Mouse (Mus musculus) adrenal gland (tissue): ENCODE measurements around the gene Zfp428.
"Not testable (repeated sequence)": the region's sequence is repeated elsewhere in the genome, so short reads cannot be mapped to it uniquely, and the experiment has no call there.

Source experiments
- intact Hi-C: fragments of 180-260 bp; cut with DNase I; formaldehyde crosslinking; loops from one replicate; pipeline ENCODE4 v1.15.1; 2025

Zfp428 gene

DNA sequence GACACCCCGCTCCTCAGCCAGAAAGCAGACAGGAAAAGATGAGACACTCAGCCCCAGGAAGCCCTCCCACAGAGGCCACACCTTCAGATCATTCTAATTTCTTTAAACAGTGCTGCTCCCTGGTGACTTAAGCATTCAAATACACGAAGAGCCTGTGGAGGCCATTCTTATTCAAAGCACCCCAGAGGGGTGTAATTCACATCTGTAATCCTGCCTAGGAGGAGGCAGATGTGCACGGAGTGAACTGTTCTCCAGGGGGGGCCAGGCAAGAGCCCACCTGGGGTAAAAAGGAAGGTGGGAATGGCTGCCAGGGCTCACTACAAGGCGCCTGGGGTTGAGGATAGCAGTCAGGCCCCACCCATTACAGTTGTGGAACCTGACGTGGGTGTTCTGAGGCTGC is 10.3 kb downstream of the Zfp428 start:
- intact Hi-C loops: no loop called here

DNA sequence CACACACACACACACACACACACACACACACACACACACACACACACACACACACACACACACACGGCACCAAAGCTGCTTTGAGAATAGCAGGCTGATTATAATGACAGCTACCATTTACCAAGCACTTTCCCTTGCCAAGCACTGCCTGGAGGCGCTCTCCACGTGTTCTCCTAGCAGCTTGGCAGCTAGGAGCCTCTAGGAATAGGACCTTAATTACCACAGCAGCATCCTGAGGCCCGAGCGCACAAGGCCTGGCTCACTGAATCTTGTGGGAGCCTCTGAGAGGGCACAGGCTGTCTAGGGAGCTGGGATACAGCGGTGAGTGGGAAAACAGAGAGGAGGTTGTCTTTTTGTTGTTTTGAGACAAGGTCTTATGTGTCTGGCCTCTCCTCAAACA is 10.8 kb downstream of the Zfp428 start:
- intact Hi-C loops: no loop called here

DNA sequence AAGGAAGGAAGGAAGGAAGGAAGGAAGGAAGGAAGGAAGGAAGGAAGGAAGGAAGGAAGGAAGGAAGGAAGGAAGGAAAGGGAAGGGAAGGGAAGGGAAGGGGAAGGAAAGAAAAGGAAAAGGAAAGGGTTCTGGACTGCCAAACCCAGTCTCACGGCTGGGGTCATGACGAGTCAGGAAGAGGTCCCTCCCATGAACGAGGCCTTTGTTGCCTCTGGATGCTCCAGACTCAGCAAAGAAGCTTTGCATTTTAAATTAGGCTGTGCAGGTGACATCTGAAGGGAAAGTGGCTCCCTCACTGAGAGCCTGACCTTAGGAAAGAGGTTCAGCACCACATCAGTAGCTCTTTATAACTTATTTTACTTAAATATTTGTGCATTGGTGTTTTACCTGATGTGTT is 12.3 kb downstream of the Zfp428 start:
- intact Hi-C loops: no loop called here

DNA sequence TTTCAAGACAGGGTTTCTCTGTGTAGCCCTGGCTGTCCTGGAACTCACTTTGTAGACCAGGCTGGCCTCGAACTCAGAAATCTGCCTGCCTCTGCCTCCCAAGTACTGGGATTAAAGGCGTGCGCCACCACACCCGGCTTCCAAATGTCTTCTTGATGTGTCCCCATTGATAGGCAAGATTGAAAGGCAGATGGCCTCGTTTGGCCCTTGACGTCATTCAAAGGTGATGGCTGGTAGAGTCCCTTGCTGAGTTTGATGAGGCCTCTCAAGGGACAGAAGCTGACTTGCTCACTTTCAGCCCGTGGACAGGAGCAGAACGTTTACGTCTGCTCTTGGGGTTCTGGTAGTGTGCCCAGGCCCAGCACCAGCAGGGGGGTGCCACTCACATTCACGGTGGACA is 13.2 kb downstream of the Zfp428 start:
- intact Hi-C loops: not testable (repeated sequence)

DNA sequence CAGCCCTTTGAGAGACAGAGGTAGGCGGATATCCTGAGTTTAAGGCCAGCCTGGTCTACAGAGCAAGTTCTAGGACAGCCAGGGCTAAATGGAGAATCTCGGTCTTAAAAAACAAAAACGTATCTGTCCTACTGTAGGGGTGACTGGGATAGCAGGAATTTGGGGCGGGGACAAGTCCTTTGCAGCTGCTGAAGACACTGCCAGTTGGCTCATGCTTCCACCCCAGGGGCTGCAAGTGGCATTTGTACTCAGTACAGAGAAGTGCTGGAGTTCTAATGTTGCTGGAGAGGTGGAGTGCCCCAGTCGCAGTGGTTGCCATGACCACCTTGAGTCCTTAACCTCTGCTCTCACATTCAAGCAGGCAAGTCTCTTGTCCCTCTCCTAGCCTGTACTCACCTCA is 16.0 kb downstream of the Zfp428 start:
- intact Hi-C loops: no loop called here

DNA sequence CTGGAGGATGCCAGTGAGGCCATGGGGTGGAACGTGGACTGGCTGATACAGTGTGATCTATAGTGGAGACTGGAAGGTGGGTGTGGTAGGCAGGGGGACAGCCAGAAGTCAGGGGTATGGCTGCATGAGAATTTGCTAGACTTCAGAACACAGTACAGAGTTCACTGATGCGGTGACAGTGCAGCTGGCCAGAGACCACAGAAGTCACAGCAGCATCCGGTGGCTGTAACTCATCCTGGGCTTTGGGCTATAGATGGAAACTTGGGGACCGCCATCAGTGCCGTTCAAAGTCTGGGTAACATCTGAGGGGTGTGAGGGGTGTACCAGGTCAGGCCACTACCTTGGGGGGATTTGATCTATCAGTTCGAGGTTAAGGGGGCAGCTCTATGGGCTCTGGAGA is 16.9 kb downstream of the Zfp428 start:
- intact Hi-C loops: no loop called here

DNA sequence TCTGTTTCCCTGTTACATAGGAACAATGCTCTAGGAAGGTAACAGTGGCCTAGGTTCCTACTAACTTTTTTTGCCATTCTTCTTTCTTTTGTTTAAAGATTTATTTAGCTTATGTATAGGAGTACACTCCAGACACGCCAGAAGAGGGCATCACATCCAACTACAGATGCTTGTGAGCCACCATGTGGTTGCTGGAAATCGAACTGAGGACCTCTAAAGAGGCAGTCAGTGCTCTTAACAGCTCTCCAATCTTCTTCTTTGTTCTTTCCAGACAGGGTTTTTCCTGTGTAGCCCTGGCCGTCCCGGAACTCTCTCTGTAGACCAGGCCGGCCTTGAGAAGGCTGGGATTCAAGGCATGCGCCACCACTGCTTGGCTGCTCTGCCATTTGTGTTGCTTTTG is 18.2 kb downstream of the Zfp428 start:
- intact Hi-C loops: no loop called here

DNA sequence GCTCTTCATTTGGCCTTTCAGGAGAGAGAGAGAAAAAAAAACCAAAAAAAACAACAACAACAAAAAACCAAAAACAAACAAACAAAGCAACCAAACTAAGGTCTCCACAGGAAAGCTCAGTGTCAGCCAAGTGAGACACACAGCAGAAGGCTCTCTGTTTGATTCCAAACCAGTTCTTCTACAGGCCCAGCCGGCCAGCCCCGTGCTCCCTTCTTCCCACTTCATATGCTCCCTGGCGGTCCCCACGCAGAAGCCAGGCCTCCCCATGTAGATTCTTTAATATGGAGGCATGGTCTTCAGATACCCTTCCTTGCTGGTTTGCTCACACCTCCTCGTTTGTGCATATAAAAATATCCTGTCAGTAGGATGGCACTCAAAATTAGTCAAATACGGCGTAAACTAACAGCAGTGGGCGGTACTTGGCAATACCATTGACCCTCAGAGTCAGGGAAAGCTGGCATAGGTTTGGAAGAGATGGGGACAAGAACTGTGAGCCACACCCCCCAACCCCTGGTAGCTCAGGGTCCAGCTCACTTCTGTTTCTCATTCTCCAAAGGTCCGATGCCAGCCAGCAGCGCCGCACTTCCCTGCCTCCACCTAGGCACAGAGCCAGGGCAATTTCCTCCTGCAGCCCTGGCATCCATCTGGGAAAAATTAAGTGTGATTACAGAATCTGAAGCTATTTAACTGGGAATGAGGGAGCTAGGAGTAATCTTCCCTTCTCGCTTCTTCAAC is 19.0 kb downstream of the Zfp428 start:
- intact Hi-C loops: no loop called here

DNA sequence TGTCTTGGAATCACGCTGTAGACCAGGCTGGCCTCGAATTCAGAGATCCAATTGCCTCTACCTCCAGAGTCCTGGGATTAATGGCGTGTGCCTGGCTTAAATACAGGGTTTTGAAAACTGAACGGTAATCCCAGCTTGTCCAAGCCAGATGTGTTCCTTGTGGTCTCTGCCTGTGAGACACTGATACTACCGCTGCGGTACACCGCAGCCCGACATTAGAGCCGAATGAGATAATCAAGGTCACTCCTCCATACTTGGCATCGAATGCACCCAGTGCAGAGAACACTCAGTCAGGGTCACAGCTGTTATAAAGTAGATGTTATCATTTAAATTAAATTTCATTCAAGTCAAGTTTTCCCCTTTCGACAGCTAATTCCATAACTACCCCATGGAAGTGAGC is 22.1 kb downstream of the Zfp428 start:
- intact Hi-C loops: loop anchor here (2.0 kb wide), 1 partner anchor 22 kb away; the partner anchor contains the start of gene Zfp428

DNA sequence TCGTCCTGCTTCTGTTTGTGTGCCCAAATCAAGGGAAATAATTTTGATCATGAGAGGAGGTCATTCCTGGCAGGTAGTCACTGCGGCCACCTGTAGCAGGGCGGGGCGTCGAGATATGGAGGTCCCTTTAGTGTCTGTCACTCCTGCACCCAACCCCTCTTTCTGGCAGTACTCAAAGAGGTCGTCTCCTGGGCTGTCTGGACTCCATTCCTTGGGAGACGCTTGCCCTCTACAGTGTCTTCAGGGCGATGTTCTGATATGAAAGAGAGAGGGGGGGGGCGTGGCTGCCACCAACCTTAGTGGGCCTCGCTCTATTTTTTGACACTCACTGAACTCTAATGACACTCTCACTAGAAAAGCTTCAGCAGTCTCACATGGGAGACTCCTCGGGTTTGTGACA is 22.8 kb downstream of the Zfp428 start:
- intact Hi-C loops: loop anchor here (2.0 kb wide), 1 partner anchor 23 kb away; the partner anchor contains the start of gene Zfp428

DNA sequence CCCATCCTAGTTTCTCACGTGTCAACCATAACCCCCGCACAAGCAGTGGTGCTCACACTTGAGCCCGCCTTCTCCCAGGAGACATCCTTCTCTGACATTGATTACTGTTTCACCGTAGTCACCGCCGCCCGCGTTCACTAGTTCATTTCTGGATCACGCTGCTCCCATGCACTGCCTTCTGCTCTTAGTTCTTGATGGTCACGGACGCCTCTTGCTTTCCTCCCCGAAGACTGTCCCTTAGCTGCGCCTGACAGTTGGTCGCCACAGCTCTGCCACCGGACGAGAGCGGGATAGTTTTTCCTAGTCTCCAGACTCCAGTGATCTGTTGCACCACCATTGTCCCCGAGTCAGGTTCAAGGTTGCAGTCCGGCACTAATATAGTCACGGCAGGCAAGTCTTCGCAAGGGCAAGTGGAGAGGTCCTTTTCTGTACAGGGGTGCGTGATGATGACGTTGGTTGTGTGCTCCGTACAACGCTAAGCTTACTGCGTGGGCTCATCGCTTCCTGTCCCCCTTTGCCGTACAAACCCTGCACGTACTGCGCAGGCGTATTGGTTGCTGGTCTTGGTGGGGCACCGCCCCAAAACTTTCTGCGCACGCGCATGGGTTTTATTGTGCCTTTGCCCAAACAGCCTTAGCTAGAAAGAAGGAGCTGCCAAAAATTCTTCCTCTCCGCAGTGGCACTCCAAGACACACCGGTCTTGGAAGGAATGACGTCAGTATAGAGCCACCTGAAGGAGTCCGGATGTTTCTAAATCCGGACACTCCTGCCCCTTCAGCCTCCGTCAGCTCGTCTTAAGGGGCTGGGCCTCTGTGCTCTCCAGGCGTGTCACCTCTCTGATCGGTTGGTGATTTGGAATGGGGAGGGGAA is 23.5 kb downstream of the Zfp428 start, which contains the start of gene Irgq:
TSS of gene Irgq (plus strand) at position 628 of the 870 bp plus-strand sequence.
- intact Hi-C loops: loop anchor here (2.0 to 5.0 kb wide), 2 partner anchors 17 to 127 kb away; partner anchors contain the start of genes Pinlyp and Xrcc1

DNA sequence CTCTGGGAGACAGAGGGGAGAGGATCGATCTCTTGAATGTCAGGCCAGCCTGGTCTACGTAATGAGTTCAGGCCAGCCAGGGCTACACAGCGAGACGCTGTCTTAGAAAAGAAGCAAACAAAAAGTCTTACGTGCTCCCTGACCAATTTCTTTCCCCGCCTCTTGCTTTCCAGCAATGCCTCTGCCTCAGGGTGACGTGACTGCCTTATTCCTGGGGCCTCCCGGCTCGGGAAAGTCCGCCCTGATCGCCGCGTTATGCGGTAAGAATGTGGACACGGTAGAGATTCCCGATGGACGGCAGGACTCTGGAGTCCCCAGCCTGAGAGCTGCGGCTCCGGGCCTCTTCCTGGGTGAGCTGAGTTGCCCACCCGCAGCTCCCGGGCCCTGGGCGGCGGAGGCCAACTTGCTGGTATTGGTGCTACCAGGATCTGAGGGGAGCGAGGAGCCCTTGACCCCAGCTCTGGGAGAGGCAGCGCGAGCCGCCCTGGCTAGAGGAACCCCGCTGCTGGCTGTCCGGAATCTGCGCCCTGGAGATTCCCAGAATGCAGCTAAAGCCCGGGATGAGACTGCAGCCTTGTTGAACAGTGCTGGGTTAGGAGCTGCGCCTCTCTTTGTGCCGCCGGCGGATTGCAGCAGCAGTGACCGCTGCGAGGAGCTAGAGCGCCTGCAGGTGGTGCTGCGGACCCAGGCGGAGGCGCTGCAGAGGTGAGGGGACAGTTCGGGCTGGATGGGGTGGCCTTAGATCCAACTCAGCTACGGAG is 24.6 kb downstream of the Zfp428 start:
- intact Hi-C loops: loop anchor here (2.0 to 5.0 kb wide), 2 partner anchors 15 to 126 kb away; partner anchors contain the start of genes Pinlyp and Xrcc1

DNA sequence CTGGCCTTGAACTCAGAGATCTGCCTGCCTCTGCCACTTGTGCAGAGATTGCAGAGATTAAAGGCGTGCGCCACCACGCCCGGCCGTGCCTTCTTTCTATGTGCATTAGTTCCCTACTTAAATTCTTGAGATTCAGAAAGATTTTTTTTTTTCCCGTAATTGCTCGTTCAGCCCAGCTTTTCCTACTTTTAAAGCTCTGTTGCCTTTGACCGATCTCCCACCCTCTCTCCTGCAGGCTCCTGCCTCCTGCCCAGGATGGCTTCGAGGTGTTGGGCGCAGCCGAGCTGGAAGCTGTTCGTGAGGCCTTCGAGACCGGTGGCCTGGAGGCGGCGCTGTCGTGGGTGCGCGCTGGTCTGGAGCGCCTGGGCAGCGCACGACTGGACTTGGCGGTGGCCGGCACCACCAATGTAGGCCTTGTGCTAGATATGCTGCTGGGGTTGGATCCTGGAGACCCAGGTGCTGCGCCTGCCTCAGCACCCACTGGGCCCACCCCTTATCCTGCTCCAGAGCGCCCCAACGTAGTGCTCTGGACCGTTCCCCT is 26.3 kb downstream of the Zfp428 start:
- intact Hi-C loops: loop anchor here (5.0 kb wide), 1 partner anchor 124 kb away; no protein-coding TSS in a partner anchor

DNA sequence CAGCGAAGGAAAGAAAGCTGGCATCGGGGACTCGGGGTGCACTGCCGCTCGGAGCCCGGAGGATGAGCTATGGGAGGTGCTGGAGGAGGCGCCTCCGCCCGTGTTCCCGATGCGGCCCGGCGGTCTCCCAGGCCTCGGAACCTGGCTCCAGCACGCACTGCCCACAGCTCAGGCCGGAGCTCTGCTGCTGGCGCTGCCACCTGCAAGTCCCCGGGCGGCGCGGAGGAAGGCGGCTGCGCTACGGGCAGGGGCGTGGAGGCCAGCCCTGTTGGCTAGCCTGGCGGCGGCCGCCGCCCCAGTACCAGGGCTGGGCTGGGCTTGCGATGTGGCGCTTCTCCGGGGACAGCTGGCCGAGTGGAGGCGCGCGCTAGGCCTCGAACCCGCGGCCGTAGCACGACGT is 27.0 kb downstream of the Zfp428 start:
- intact Hi-C loops: loop anchor here (5.0 kb wide), 1 partner anchor 123 kb away; no protein-coding TSS in a partner anchor

DNA sequence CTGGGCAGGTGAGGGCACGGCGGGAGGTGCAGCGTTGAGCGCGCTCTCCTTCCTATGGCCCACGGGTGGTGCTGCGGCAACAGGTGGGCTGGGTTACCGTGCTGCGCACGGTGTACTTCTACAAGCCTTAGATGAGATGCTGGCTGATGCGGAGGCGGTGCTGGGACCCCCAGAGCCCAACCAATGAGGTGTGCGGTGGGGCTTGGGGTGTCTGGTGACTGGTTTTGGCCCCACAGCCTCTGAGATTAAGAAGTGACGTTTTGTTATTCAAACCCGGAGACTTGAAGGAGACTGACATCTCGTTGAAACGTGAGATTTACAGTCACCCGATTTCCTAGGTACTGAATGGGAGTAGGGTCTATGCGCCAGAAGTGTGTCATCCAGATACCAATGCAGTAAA is 27.5 kb downstream of the Zfp428 start:
- intact Hi-C loops: loop anchor here (5.0 kb wide), 1 partner anchor 123 kb away; no protein-coding TSS in a partner anchor

DNA sequence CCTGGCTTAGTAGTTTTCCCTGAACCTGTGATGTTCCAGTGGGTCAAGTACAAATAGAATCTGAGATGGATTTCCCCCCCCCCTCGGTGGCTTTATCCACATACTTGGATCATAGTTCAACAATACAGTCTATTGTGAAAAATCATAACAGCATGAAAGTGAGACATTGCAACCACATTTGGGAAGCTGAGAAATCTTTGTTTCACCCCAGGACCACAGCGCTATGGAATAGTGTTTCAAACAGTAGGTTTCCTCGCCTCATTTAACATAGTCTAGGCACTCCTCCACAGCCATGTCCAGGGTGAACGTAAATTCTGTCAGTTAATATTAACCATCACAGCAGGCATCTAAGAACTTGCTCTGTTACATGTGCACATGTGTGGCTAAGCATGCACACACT is 30.3 kb downstream of the Zfp428 start:
- intact Hi-C loops: no loop called here

DNA sequence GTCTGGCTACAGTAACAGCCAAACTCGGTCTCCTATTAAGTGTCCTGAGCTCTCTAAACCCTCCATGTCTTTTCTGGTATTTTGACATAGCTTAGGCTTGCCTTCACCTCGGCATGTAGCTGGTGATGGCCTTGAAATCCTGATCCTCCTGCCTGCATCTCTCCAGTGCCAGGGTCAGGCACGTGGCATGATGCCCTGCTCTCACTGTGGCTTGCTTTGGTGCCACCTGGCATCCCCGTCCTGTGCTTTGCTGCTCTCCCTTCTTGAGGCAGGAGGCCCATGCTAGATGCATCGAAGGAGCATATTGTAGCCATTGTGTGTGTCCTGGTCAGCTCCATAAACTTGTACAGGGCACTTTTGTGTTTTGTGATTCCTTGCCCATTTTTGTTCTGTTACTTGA is 30.8 kb downstream of the Zfp428 start:
- intact Hi-C loops: no loop called here

DNA sequence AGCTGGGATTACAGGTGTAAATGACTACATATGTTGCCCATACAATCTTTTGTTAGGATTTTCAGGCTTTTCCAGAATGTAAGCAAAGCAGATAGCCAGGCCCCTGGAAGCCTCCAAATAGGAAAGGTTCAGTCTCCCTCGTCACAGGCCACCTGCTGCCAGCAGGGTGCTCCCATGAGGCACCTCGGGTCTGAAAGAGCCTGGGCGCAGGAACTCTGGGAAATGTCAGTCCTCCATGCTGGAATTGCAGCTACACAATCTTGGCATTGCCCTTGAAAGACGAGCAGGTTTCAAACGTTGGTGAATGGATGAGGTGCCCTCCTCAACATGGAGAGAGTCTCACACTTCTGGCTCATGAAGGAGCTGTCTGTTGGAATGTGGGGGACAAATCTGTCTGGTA is 31.3 kb downstream of the Zfp428 start:
- intact Hi-C loops: no loop called here

DNA sequence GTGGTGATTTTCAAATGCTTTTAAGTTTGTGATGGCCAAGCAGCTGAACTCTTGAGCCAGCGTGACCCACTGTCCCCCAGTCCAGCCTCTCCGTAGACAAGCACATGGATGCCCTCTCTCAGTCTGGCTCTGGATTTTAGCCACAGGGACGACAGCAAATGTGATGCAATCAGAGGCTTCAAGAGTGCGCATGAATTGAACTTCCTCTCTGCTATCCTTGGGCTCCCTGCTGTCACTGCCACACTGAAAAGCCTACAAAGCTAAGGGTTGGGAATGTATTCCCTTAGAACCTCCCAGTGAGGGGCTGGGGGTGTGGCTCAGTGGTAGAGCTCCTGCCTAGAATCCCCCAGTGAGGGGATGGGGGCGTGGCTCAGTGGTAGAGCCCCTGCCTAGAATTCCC is 31.9 kb downstream of the Zfp428 start:
- intact Hi-C loops: no loop called here

DNA sequence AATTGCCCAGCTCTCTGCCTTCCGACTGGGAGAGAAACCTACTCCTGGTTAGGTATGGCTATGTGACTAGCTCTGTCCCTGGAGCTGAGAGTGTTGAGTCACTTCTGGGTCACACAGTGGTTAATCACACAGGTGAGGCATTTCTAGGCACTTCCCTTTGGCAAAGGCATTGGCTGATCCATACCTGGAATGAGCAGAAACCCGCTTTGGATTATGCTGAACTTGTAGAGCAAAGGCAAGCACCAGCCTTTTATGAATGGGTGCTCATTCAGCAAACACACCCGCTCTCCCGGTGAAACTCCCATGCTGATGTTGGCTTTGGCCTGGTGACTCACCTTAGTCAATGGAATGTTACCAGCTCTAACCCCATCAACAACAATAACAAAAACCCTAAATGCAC is 32.9 kb downstream of the Zfp428 start:
- intact Hi-C loops: no loop called here

DNA sequence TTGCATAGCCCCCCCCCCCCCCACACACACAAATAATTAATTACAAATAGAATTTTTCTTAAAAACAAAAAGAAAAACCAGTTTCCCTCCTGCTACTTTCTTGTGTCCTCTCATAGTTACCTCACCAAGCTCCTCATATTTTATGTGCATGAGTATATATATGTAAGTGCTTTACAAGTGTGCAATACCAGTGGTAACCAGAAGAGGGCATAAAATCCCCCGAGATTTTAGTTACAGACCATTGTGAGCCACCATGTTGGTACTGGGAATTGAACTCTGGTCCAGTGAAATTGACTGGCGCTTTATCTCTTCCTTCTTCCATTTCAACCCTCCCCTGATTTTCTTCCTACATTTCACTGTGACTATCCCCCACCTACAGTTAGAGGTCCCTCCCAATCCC is 37.7 kb downstream of the Zfp428 start:
- intact Hi-C loops: no loop called here
